Mouse (Mus musculus) neutrophil, adult 65 days (primary cell): ENCODE results near the gene Itga10. TPM values are rescaled to one million over a fixed set of nuclear protein-coding genes. Genes with fewer than 3 reads are reported as not detected.

Experiments used
- total RNA-seq: library from RNA; stranded (reverse); gene quantifications from 2 replicates; pipeline ENCODE4 v1.2.4, GENCODE M21; 2023

Gene Itga10
- 0.47 and 0.84 TPM in 2 replicates for total RNA-seq

DNA sequence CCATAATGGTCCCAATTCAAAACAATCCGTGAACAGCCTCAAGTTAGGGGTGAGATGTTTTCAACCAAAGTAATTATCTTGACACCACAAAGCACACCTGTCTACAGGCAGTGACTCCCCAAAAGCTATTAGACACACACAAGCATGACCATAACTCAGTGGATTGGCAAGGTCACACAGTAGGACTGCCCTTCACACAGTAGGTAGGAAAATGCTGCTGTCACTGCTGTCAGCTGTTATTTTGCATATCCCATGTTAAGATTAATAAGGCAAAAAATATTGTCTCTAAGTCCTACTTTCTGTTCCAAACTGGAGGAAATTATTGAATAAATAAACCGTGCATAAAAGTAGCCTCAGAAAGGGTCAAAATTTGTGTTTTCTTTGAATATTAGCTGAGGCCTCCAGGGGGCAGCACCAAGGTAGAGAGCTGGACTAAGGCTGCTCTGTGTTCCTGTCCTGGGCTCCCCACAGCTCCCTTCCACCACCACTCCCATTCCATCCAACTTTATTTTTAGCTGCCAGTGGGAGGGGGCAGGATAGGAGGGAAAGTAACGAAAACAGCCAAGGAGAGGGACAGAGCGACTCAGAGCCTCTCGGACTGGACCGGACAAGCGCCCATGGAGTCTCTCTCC lies at the start of gene Itga10:
Itga10 (plus strand) TSS at position 567 of the 632 bp plus-strand sequence.

DNA sequence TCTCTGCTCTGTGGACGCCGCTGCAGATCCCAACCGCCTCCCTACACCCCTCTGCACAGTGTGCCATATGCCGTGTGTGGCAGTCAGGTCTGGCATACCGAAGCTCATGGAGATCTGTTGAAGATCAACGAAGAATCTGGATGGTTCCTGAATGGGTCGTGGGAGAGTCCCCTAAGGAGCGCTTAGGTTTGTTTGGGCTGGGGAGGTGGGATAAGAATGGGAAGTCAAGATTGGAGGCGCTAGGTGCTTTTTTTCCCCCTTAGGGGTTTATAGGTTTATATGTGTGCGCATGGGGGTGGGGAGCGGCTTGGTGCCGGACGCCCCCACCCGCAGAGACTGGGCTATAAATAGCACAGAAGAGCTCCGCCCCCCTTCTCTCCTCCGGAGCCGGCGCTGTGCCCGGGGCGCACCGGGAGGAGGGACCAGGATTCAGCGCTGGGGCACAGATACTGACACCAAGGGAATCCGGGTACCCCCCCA lies 49.1 kb upstream of the Itga10 start, which contains the start of gene Ankrd34a:
Ankrd34a (plus strand) TSS at position 409 of the 480 bp plus-strand sequence.

DNA sequence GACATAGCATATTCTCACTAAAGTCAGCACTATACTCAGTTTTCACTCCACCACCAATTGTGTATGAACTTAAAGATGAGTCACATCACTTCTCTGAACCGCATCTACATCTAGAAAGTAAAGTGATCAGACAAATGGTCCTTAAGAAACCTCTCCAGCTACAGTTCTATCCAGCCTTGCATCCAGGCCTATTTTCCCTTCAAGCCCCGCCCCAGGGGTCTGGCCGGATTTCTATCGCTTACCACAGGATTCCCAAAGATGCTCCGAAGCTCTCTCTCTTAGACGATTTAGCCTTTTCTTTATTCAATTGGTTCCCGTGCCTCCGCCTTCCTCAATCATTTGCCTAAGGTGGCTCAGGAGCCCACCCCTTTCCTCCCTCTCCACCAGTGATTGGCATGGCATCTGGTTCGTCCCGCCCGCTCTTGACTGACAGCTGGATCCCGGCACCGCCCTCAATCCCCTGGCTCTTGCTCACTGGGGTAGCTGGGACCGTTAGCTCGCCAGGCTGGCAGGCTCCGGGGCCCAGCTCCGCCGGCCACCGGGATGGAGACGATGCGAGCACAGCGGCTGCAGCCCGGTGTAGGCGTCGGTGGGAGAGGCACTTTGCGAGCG lies 44.6 kb upstream of the Itga10 start, which contains the start of gene Lix1l:
Lix1l (plus strand) TSS at position 511 of the 612 bp plus-strand sequence.

DNA sequence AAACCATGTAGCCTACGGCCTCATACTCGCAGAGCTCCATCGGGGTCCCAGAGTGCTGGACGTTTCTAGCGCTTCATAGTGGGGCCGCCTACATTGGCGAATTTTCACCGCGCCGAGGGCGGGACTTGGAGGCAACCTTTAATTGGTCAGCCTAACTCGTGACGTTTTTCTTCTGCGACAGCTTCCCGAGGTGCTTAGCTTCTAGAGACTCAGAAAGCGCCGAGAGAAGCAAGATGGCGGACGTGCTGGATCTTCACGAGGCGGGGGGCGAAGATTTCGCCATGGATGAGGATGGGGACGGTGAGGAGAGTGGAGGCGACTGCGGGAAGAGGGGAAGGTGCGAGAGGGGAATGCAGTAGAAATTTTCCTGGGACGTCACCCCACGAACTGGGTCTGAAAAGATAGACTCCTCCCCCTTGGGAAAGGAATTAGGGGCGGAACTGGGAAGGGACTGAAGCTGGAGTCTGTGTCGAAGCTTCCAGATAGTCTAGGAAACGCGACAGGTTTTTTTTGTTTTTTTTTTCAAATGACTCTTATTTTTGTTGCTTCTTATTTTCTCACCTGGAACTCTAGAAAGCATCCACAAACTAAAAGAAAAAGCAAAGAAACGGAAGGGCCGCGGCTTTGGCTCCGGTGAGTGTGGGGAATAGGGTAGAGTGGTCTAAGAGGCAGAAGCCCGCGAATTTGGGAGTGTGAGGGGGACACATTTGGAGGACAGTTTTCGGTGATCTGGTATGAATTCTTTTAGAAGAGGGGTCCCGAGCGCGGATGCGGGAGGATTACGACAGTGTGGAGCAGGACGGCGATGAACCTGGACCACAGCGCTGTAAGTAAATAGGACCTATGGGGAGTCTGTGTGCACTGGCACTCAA lies 15.4 kb upstream of the Itga10 start, which contains the start of gene Rbm8a:
Rbm8a (plus strand) TSS at position 205 of the 872 bp plus-strand sequence.

DNA sequence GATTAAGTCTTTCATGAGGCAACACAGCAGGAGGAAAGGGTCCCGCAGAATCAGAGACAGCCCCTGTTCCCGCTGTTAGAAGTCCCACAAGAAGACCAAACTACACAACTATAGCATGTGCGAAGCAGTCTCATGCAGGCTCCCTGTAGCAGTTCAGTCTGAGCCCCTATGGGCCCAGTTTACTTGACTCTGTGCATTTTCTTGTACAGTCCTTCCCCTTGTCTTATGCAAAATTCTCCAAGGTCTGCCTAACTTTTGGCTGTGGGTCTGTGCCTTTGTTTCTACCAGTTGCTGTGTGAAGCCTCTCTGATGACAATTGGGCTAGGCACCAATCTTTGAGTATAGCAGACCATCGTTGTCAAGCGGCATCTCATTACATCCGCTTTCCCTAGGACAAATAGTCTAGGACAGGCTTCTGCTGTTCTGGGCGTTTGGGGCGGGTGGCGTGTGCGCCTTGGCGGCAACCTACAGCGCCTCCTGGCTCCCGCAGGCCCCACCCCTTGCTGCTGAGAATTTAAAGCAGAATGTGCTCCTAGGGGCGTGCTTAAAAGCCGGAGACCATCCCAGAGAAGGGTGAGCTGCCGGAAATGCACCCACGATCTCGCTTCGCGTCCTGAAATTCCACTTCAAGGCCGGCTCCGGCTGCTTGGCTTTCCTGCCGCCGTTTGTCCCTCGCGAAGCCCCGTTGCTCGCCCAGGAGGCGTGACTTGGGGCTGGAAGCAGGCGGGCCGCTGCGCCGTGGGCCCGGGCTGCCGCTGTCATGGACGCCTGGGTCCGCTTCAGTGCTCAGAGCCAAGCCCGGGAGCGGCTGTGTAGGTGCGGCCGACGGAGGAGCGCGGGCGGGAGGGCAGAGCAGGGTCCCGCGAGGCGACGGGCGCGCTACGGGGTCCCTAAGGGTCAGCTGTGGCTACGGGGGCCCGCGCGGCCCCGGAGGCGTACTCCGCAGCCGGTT lies 10.2 kb upstream of the Itga10 start, which contains the start of the genes Pex11b and Gm42957:
Pex11b (plus strand) TSS at position 449 of the 952 bp plus-strand sequence.
Gm42957 (plus strand) TSS at position 547 of the 952 bp plus-strand sequence.

DNA sequence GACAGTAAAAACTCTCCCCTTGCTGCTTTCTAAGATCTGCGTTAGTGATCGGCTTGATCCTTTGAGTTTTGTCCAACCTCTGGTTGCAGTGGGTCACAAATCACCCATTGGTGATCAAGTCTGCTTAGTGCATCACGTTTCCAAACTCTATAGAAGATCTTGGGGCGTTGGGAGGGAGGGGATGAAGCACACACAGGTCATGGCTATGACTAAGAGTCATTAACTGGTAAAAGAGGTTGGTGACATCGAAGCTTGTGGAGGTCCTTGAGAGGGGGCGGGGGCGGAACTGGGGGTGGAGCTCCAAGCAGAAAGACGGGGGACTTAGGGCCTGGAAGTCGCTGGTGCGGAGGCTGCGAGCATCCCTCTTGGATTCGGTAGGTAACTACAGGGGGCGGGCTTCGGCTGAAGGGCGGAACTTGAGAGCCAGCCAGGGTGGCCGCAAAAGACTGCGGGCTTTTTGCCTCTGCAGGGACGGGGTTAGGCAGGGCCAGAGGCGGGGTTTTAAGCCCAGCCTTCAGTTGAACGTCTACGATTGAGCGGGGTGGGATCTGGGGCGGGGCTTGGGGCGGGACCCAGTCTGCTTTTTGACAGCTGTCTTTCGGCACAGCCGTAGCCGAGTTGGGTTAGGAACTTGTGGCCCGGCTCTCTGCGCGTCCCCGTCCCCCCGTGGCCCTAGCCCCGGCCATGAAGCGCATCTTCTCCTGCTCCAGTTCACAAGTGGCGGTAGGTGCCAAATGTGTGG lies 24.5 kb downstream of the Itga10 start, which contains the start of gene Ankrd35:
Ankrd35 (plus strand) TSS at position 405 of the 742 bp plus-strand sequence.

DNA sequence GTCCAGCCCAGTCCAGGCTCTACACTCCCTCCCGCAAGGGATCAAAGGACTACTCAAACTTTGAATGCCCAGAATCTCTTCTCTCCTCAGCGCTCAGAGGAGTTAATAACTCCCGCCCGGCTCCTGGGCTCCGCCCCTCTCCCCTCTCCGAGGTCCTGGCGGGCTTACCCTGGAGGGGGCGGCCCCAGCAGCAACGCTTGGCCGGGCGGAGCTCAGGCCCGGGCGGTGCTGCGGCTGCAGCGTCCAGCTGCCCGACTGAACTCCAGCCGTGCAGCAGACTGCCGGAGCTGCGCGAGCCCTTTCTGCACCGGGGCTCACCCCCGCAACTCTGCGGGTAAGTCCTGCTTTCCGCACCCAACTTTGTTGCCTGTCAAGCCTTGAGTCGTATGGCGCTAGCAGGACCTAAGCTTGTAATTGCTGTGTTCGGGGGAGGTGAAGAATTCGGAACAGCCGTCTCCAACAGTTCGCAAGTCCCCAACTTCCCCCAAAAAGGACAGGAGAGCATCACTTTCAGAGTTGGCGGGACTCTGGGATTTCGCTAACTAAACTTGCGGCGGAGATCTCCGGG lies 50.9 kb downstream of the Itga10 start, which contains the start of gene Pias3:
Pias3 (plus strand) TSS at position 187 of the 568 bp plus-strand sequence.

GRCm38 (mm10) chr3:96707903-96708683 lies 62.7 kb downstream of the Itga10 start, which contains the start of gene Nudt17:
Gene Nudt17 (minus strand): TSS chr3:96708562.

Other genes with a start within 250 kb of the Itga10 start
- not detected in 2 replicates for gene BC107364, start 193.3 kb upstream of the Itga10 start, total RNA-seq
- not detected in 2 replicates for gene Hfe2, start 120.4 kb upstream of the Itga10 start, total RNA-seq
- gene Txnip, start 87.6 kb upstream of the Itga10 start, total RNA-seq = 874 and 982 TPM in 2 replicates
- 0.82 TPM in 1 of 2 replicates, not detected in the other for gene Gm16253, start 68.6 kb upstream of the Itga10 start, total RNA-seq
- 13.5 and 16.6 TPM in 2 replicates for gene Polr3gl, start 51.4 kb upstream of the Itga10 start, total RNA-seq
- gene Ankrd34a, start 48.9 kb upstream of the Itga10 start, total RNA-seq = not detected in 2 replicates
- gene Lix1l, start 44.4 kb upstream of the Itga10 start, total RNA-seq = 0.41 and 0.68 TPM in 2 replicates
- gene Rbm8a, start 15.7 kb upstream of the Itga10 start, total RNA-seq = 52.4 and 66.7 TPM in 2 replicates
- gene Pex11b, start 10.2 kb upstream of the Itga10 start, total RNA-seq = 9.8 and 10.4 TPM in 2 replicates
- not detected in 2 replicates for gene Gm42957, start 10.1 kb upstream of the Itga10 start, total RNA-seq
- not detected in 2 replicates for gene Ankrd35, start 24.5 kb downstream of the Itga10 start, total RNA-seq
- gene Pias3, start 50.8 kb downstream of the Itga10 start, total RNA-seq = 35.0 and 35.4 TPM in 2 replicates
- 0.88 and 1.3 TPM in 2 replicates for gene Nudt17, start 63.0 kb downstream of the Itga10 start, total RNA-seq
- 33.7 and 44.1 TPM in 2 replicates for gene Polr3c, start 82.0 kb downstream of the Itga10 start, total RNA-seq
- gene Rnf115, start 82.1 kb downstream of the Itga10 start, total RNA-seq = 62.1 and 69.5 TPM in 2 replicates
- gene Pdzk1, start 183.7 kb downstream of the Itga10 start, total RNA-seq = not detected in 2 replicates
- gene Cd160, start 183.8 kb downstream of the Itga10 start, total RNA-seq = not detected in 2 replicates